Mouse (Mus musculus) liver, postnatal 0 days (tissue): ENCODE results near the gene Vdac1. TPM values are rescaled to one million over a fixed set of nuclear protein-coding genes. Genes with fewer than 3 reads are reported as not detected.

Source experiments
- ATAC-seq: fragments of 200-750 bp; cut with Nextera tagmentation; 2 replicates; pipeline ENCODE4 v1.8.0; 2017; ENCODE audit warnings: mild to moderate bottlenecking, moderate library complexity
- DNase-seq: peaks from one replicate; pipeline ENCODE4 v3.0.0-alpha.2; 2016
- H3K27ac ChIP-seq: fragments of 300-500 bp; sonication (generic); 2 replicates; pipeline ENCODE4 v1.5.1; 2014; ENCODE audit warnings: antibody characterized with exemption, moderate library complexity, mild to moderate bottlenecking, low read depth
- H3K27me3 ChIP-seq: fragments of 300-500 bp; sonication (generic); 2 replicates; pipeline ENCODE4 v1.6.1; 2014; ENCODE audit warnings: low read length, control low read depth, mixed read lengths; ENCODE audit not compliant: insufficient read depth
- H3K36me3 ChIP-seq: fragments of 300-500 bp; sonication (generic); replicated peaks from 2 replicates; pipeline ENCODE4 v1.6.1; 2014; ENCODE audit warnings: mild to moderate bottlenecking, control low read depth, low read length, moderate library complexity, mixed read lengths; ENCODE audit not compliant: insufficient read depth
- H3K4me1 ChIP-seq: fragments of 300-500 bp; sonication (generic); 2 replicates; pipeline ENCODE4 v1.6.1; 2014; ENCODE audit warnings: antibody characterized with exemption, mild to moderate bottlenecking, control low read depth; ENCODE audit not compliant: insufficient read depth
- H3K4me2 ChIP-seq: fragments of 300-500 bp; sonication (generic); 2 replicates; pipeline ENCODE4 v1.6.1; 2014; ENCODE audit warnings: low read depth, mild to moderate bottlenecking, low read length, moderate library complexity, mixed read lengths
- H3K4me3 ChIP-seq: fragments of 300-500 bp; sonication (generic); 2 replicates; pipeline ENCODE4 v1.5.1; 2014; ENCODE audit warnings: low read depth, low read length
- H3K9ac ChIP-seq: fragments of 300-500 bp; sonication (generic); replicated peaks from 2 replicates; pipeline ENCODE4 v1.6.1; 2014; ENCODE audit warnings: mild to moderate bottlenecking, moderate library complexity
- H3K9me3 ChIP-seq: fragments of 300-500 bp; sonication (generic); 2 replicates; pipeline ENCODE4 v1.6.1; 2016; ENCODE audit warnings: mild to moderate bottlenecking, control low read depth, low read length, mixed read lengths
- CTCF ChIP-seq: sonication (generic); IDR thresholded peaks from 2 replicates; pipeline ENCODE4 v1.5.1; 2016; ENCODE audit warnings: antibody characterized with exemption, low read depth
- EP300 ChIP-seq: IDR thresholded peaks from 2 replicates; pipeline ENCODE4 v1.6.1; 2016; ENCODE audit warnings: antibody characterized with exemption, low read depth, mild to moderate bottlenecking
- WGBS: fragments of 180-500 bp; shearing (Covaris S2); extraction: QIAGEN DNeasy Blood & Tissue Kit; methylation state at CpG from one replicate; pipeline ENCODE4 v1.1.7; 2014; ENCODE audit not compliant: insufficient replicate concordance; 5-methylcytosine and 5-hydroxymethylcytosine counted together
- polyA plus RNA-seq: library from polyadenylated mRNA; unstranded; fragments of >200 nt; fragmentation: Nextera tagmentation; extraction: Ambion mirVana; gene quantifications from 2 replicates; pipeline ENCODE4 v1.2.1, GENCODE M21; 2015

The Vdac1 gene
- polyA plus RNA-seq: 101 and 104 TPM in 2 replicates

- H3K4me3 ChIP-seq: peak within 1 kb of the TSS; percentile 76
- peak within 1 kb of the TSS; percentile 91 for H3K4me2 ChIP-seq
- ATAC-seq: peak; percentile 92
- H3K36me3 ChIP-seq: no peaks in the 10 kb centered on the region
- peak; percentile 15; the same call in 1 of the 2 replicates for TF ChIP-seq EP300
- TF ChIP-seq CTCF: no peak; the same call in 1 of the 2 replicates
- H3K9ac ChIP-seq: peak within 1 kb of the TSS; percentile 89
- peaks cover 43% of the 10 kb centered on the region for H3K4me1 ChIP-seq
- H3K9me3 ChIP-seq: no peaks in the 10 kb centered on the region
- no peaks in the 10 kb centered on the region for H3K27me3 ChIP-seq
- peak; percentile 90 for DNase-seq
- H3K27ac ChIP-seq: peak within 1 kb of the TSS; percentile 94
- under 1% methylated on average over 78 of the region's 84 CpGs for WGBS
Observed at GRCm38 (mm10) chr11:52360471-52361277, at the start of gene Vdac1. Gene Vdac1, plus strand, starts transcription at chr11:52360860.

- no peaks in the 10 kb centered on the region for H3K4me1 ChIP-seq
- ATAC-seq: no peak
- H3K4me3 ChIP-seq: no peak overlapping the region
- no peaks in the 10 kb centered on the region for H3K36me3 ChIP-seq
- H3K4me2 ChIP-seq: no peak overlapping the region
- H3K9ac ChIP-seq: no peak overlapping the region
- DNase-seq: no peak
- TF ChIP-seq CTCF: peak; percentile 21; the same call in 1 of the 2 replicates
- TF ChIP-seq EP300: no peak
- H3K27me3 ChIP-seq: 0 out of 2 replicates have a peak, but pooled peaks cover 5% of the 10 kb centered on the region
- H3K27ac ChIP-seq: no peak overlapping the region
- no peaks in the 10 kb centered on the region for H3K9me3 ChIP-seq
- 10% methylated on average over 26 of the region's 26 CpGs for WGBS
Observed at GRCm38 (mm10) chr11:52314102-52314793, 46.4 kb upstream of the Vdac1 start.

- no peaks in the 10 kb centered on the region for H3K4me1 ChIP-seq
- no peak overlapping the region for H3K9ac ChIP-seq
- TF ChIP-seq EP300 (no peak), CTCF (no peak)
- H3K4me3 ChIP-seq: no peak overlapping the region
- H3K27me3 ChIP-seq: 0 out of 2 replicates have a peak, but pooled peaks cover 5% of the 10 kb centered on the region
- peak; percentile 40 for DNase-seq
- H3K36me3 ChIP-seq: no peaks in the 10 kb centered on the region
- peak overlapping the region; percentile 7; the same call in 1 of the 2 replicates for H3K4me2 ChIP-seq
- no peaks in the 10 kb centered on the region for H3K9me3 ChIP-seq
- ATAC-seq: no peak
- 0 out of 2 replicates have a peak overlapping the region, but pooled peaks have one; percentile 1 for H3K27ac ChIP-seq
- 29% methylated on average over 13 of the region's 13 CpGs for WGBS
Observed at GRCm38 (mm10) chr11:52318445-52318844, 42.2 kb upstream of the Vdac1 start.

- Histone ChIP-seq H3K4me1 (no peaks in the 10 kb centered on the region), H3K4me2 (no peak overlapping the region), H3K27ac (no peak overlapping the region), H3K4me3 (no peak overlapping the region), H3K9me3 (no peaks in the 10 kb centered on the region), H3K9ac (no peak overlapping the region), H3K36me3 (no peaks in the 10 kb centered on the region), H3K27me3 (0 out of 2 replicates have a peak, but pooled peaks cover 4% of the 10 kb centered on the region)
- WGBS: 55% methylated on average over 4 of the region's 4 CpGs
- TF ChIP-seq EP300: no peak
- no peak for TF ChIP-seq CTCF
- DNase-seq: no peak
- ATAC-seq: no peak
Observed at GRCm38 (mm10) chr11:52319664-52320063, 41.0 kb upstream of the Vdac1 start.

GRCm38 (mm10) chr11:52320529-52320928 is 40.1 kb upstream of the Vdac1 start:
- H3K4me2 ChIP-seq: no peak overlapping the region
- H3K9me3 ChIP-seq: no peaks in the 10 kb centered on the region
- WGBS: 67% methylated on average over 4 of the region's 4 CpGs
- no peaks in the 10 kb centered on the region for H3K36me3 ChIP-seq
- H3K9ac ChIP-seq: no peak overlapping the region
- no peaks in the 10 kb centered on the region for H3K4me1 ChIP-seq
- ATAC-seq (no peak), DNase-seq (no peak)
- TF ChIP-seq EP300 (no peak), CTCF (no peak)
- H3K27me3 ChIP-seq: no peaks in the 10 kb centered on the region
- no peak overlapping the region for H3K4me3 ChIP-seq
- H3K27ac ChIP-seq: no peak overlapping the region

GRCm38 (mm10) chr11:52321540-52321939 is 39.1 kb upstream of the Vdac1 start:
- 71% methylated on average over 3 of the region's 3 CpGs for WGBS
- DNase-seq (no peak), ATAC-seq (no peak)
- Histone ChIP-seq H3K36me3 (no peaks in the 10 kb centered on the region), H3K9me3 (no peaks in the 10 kb centered on the region), H3K4me1 (no peaks in the 10 kb centered on the region), H3K4me2 (no peak overlapping the region), H3K4me3 (no peak overlapping the region), H3K27ac (no peak overlapping the region), H3K27me3 (no peaks in the 10 kb centered on the region), H3K9ac (no peak overlapping the region)
- no peak for TF ChIP-seq EP300
- no peak for TF ChIP-seq CTCF
